Mouse (Mus musculus): ENCODE results near the gene Tma7. TPM values are rescaled to one million over a fixed set of nuclear protein-coding genes. Genes with fewer than 3 reads are reported as not detected.

Gene Tma7
- polyA plus RNA-seq, 1 experiment from 2014 or later: 663 TPM

- Histone ChIP-seq H3K27me3 (replicated peaks; ENCODE audit: control insufficient read depth, insufficient read depth, low read length) (no peaks in the 10 kb centered on the region), H3K36me3 (ENCODE audit: control insufficient read depth, insufficient read depth, low read length) (peaks cover 14% of the 10 kb centered on the region), H3K4me1 (ENCODE audit: control insufficient read depth, insufficient read depth, low read depth, low read length) (peaks cover 22% of the 10 kb centered on the region), H3K9me3 (ENCODE audit: control insufficient read depth, low read length) (no peaks in the 10 kb centered on the region), H3K4me2 (ENCODE audit: low read length) (peak overlapping the region; percentile 55), H3K9ac (ENCODE audit: low read depth, low read length) (peak overlapping the region; percentile 61), H3K4me3 (ENCODE audit: low read length) (peak overlapping the region; percentile 34), H3K27ac (ENCODE audit: low read depth, low read length) (peak overlapping the region; percentile 66)
- ATAC-seq: peak; percentile 87
- WGBS: 6% methylated on average over 7 of the region's 7 CpGs
Observed at GRCm38 (mm10) chr9:109054712-109055111, 27.7 kb downstream of the Tma7 start.

GRCm38 (mm10) chr9:109053851-109054250 lies 28.5 kb downstream of the Tma7 start:
- H3K4me3 ChIP-seq (ENCODE audit: low read length): no peak overlapping the region
- ATAC-seq: no peak
- H3K9ac ChIP-seq (ENCODE audit: low read depth, low read length): no peak overlapping the region
- no peak overlapping the region for H3K27ac ChIP-seq (ENCODE audit: low read depth, low read length)
- peaks cover 14% of the 10 kb centered on the region for H3K4me1 ChIP-seq (ENCODE audit: control insufficient read depth, insufficient read depth, low read depth, low read length)
- 77% methylated on average over 6 of the region's 6 CpGs for WGBS
- peaks cover 14% of the 10 kb centered on the region for H3K36me3 ChIP-seq (ENCODE audit: control insufficient read depth, insufficient read depth, low read length)
- H3K9me3 ChIP-seq (ENCODE audit: control insufficient read depth, low read length): no peaks in the 10 kb centered on the region
- no peak overlapping the region for H3K4me2 ChIP-seq (ENCODE audit: low read length)
- H3K27me3 ChIP-seq (replicated peaks; ENCODE audit: control insufficient read depth, insufficient read depth, low read length): no peaks in the 10 kb centered on the region

GRCm38 (mm10) chr9:109053366-109053765 lies 29.0 kb downstream of the Tma7 start:
- Histone ChIP-seq H3K9me3 (ENCODE audit: control insufficient read depth, low read length) (no peaks in the 10 kb centered on the region), H3K36me3 (ENCODE audit: control insufficient read depth, insufficient read depth, low read length) (peaks cover 12% of the 10 kb centered on the region), H3K4me3 (ENCODE audit: low read length) (no peak overlapping the region), H3K4me1 (ENCODE audit: control insufficient read depth, insufficient read depth, low read depth, low read length) (peaks cover 9% of the 10 kb centered on the region), H3K4me2 (ENCODE audit: low read length) (no peak overlapping the region), H3K27ac (ENCODE audit: low read depth, low read length) (no peak overlapping the region), H3K9ac (ENCODE audit: low read depth, low read length) (no peak overlapping the region), H3K27me3 (replicated peaks; ENCODE audit: control insufficient read depth, insufficient read depth, low read length) (no peaks in the 10 kb centered on the region)
- no peak for ATAC-seq
- WGBS: 87% methylated on average over 3 of the region's 3 CpGs

GRCm38 (mm10) chr9:109052490-109053260 lies 29.7 kb downstream of the Tma7 start:
- Histone ChIP-seq H3K9me3 (ENCODE audit: control insufficient read depth, low read length) (no peaks in the 10 kb centered on the region), H3K27ac (ENCODE audit: low read depth, low read length) (no peak overlapping the region), H3K9ac (ENCODE audit: low read depth, low read length) (no peak overlapping the region), H3K4me1 (ENCODE audit: control insufficient read depth, insufficient read depth, low read depth, low read length) (peaks cover 9% of the 10 kb centered on the region), H3K27me3 (replicated peaks; ENCODE audit: control insufficient read depth, insufficient read depth, low read length) (no peaks in the 10 kb centered on the region), H3K36me3 (ENCODE audit: control insufficient read depth, insufficient read depth, low read length) (peaks cover 8% of the 10 kb centered on the region), H3K4me3 (ENCODE audit: low read length) (no peak overlapping the region), H3K4me2 (ENCODE audit: low read length) (no peak overlapping the region)
- no peak for ATAC-seq
- WGBS: 87% methylated on average over 9 of the region's 9 CpGs

- H3K4me1 ChIP-seq (ENCODE audit: control insufficient read depth, insufficient read depth, low read depth, low read length): peaks cover 9% of the 10 kb centered on the region
- H3K9me3 ChIP-seq (ENCODE audit: control insufficient read depth, low read length): no peaks in the 10 kb centered on the region
- H3K4me2 ChIP-seq (ENCODE audit: low read length): no peak overlapping the region
- H3K27me3 ChIP-seq (replicated peaks; ENCODE audit: control insufficient read depth, insufficient read depth, low read length): no peaks in the 10 kb centered on the region
- WGBS: 87% methylated on average over 9 of the region's 10 CpGs
- no peak overlapping the region for H3K4me3 ChIP-seq (ENCODE audit: low read length)
- no peak for ATAC-seq
- no peak overlapping the region for H3K9ac ChIP-seq (ENCODE audit: low read depth, low read length)
- peaks cover 6% of the 10 kb centered on the region for H3K36me3 ChIP-seq (ENCODE audit: control insufficient read depth, insufficient read depth, low read length)
- no peak overlapping the region for H3K27ac ChIP-seq (ENCODE audit: low read depth, low read length)
Observed at GRCm38 (mm10) chr9:109051651-109052489, 30.5 kb downstream of the Tma7 start.

- no peak for ATAC-seq
- H3K4me1 ChIP-seq (ENCODE audit: control insufficient read depth, insufficient read depth, low read depth, low read length): peaks cover 9% of the 10 kb centered on the region
Observed at GRCm38 (mm10) chr9:109051011-109051501, 31.3 kb downstream of the Tma7 start.

GRCm38 (mm10) chr9:109050674-109050997 lies 31.8 kb downstream of the Tma7 start:
- Histone ChIP-seq H3K36me3 (ENCODE audit: control insufficient read depth, insufficient read depth, low read length) (no peaks in the 10 kb centered on the region), H3K9me3 (ENCODE audit: control insufficient read depth, low read length) (no peaks in the 10 kb centered on the region), H3K27me3 (replicated peaks; ENCODE audit: control insufficient read depth, insufficient read depth, low read length) (no peaks in the 10 kb centered on the region), H3K4me2 (ENCODE audit: low read length) (no peak overlapping the region), H3K4me1 (ENCODE audit: control insufficient read depth, insufficient read depth, low read depth, low read length) (peaks cover 9% of the 10 kb centered on the region), H3K27ac (ENCODE audit: low read depth, low read length) (no peak overlapping the region), H3K4me3 (ENCODE audit: low read length) (no peak overlapping the region), H3K9ac (ENCODE audit: low read depth, low read length) (no peak overlapping the region)
- 86% methylated on average over 3 of the region's 3 CpGs for WGBS
- no peak for ATAC-seq

More at GRCm38 (mm10) chr9:109051011-109051501, 31.3 kb downstream of the Tma7 start:
- H3K27ac ChIP-seq (ENCODE audit: low read depth, low read length): no peak overlapping the region
- H3K9me3 ChIP-seq (ENCODE audit: control insufficient read depth, low read length): no peaks in the 10 kb centered on the region
- no peak overlapping the region for H3K4me2 ChIP-seq (ENCODE audit: low read length)
- H3K27me3 ChIP-seq (replicated peaks; ENCODE audit: control insufficient read depth, insufficient read depth, low read length): no peaks in the 10 kb centered on the region
- no peak overlapping the region for H3K9ac ChIP-seq (ENCODE audit: low read depth, low read length)
- 0 out of 2 replicates have a peak, but pooled peaks cover under 1% of the 10 kb centered on the region for H3K36me3 ChIP-seq (ENCODE audit: control insufficient read depth, insufficient read depth, low read length)
- WGBS: 88% methylated on average over 13 of the region's 13 CpGs
- H3K4me3 ChIP-seq (ENCODE audit: low read length): no peak overlapping the region

- ATAC-seq: no peak
- no peak overlapping the region for H3K9ac ChIP-seq (ENCODE audit: low read depth, low read length)
- H3K27me3 ChIP-seq (replicated peaks; ENCODE audit: control insufficient read depth, insufficient read depth, low read length): no peaks in the 10 kb centered on the region
- no peak overlapping the region for H3K4me2 ChIP-seq (ENCODE audit: low read length)
- H3K9me3 ChIP-seq (ENCODE audit: control insufficient read depth, low read length): no peaks in the 10 kb centered on the region
- peaks cover 5% of the 10 kb centered on the region for H3K4me1 ChIP-seq (ENCODE audit: control insufficient read depth, insufficient read depth, low read depth, low read length)
- H3K27ac ChIP-seq (ENCODE audit: low read depth, low read length): no peak overlapping the region
- WGBS: 82% methylated on average over 9 of the region's 9 CpGs
- no peaks in the 10 kb centered on the region for H3K36me3 ChIP-seq (ENCODE audit: control insufficient read depth, insufficient read depth, low read length)
- no peak overlapping the region for H3K4me3 ChIP-seq (ENCODE audit: low read length)
Observed at GRCm38 (mm10) chr9:109049996-109050673, 32.3 kb downstream of the Tma7 start.

- 88% methylated on average over 7 of the region's 7 CpGs for WGBS
- no peak overlapping the region for H3K27ac ChIP-seq (ENCODE audit: low read depth, low read length)
- H3K27me3 ChIP-seq (replicated peaks; ENCODE audit: control insufficient read depth, insufficient read depth, low read length): no peaks in the 10 kb centered on the region
- no peak overlapping the region for H3K4me3 ChIP-seq (ENCODE audit: low read length)
- no peak overlapping the region for H3K9ac ChIP-seq (ENCODE audit: low read depth, low read length)
- ATAC-seq: no peak
- H3K4me2 ChIP-seq (ENCODE audit: low read length): no peak overlapping the region
- H3K9me3 ChIP-seq (ENCODE audit: control insufficient read depth, low read length): no peaks in the 10 kb centered on the region
- no peaks in the 10 kb centered on the region for H3K36me3 ChIP-seq (ENCODE audit: control insufficient read depth, insufficient read depth, low read length)
- peaks cover under 1% of the 10 kb centered on the region; the same call in 1 of the 2 replicates for H3K4me1 ChIP-seq (ENCODE audit: control insufficient read depth, insufficient read depth, low read depth, low read length)
Observed at GRCm38 (mm10) chr9:109049316-109049715, 33.1 kb downstream of the Tma7 start.

Measured in hindbrain, embryonic 16.5 days (tissue).